Mouse (Mus musculus): Measurements from ENCODE around the gene Nab2.

DNA sequence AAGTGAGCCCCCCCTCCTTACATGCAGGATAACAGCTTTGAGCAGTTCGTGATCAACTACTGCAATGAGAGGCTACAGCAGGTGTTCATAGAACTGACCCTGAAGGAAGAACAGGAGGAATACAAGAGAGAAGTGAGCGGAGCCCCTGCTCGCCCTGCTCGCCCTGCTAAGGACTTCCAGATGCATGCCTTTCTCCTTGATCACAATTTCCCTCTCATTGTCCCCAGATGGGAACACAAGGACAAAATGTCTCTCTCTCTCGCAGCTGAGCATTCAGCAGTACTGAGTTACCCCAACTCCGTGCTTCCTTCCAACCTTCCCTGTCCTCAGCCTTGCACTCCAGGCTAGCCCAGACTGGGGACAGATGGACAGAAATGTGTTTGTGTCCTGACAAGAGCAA, 44.4 kb upstream of the Nab2 start:
- TF ChIP-seq CTCF (IDR thresholded peaks at IDR 0.05; ENCODE audit: low read depth), result no peak
- TF ChIP-seq EP300 (optimal IDR thresholded peaks at IDR 0.05), result no peak

Measured in stomach, postnatal 0 days (tissue).